ENCODE assay signal across 38 mouse cellular contexts in genomic region chr17:25466257-25466656, GRCm38 (mm10). TPM values are rescaled to one million over a fixed set of nuclear protein-coding genes. Genes with fewer than 3 reads are reported as not detected.
"Had no signal": no experiment of that assay in that cellular context is flagged by ENCODE, and none has a peak within 500 bp of the region (broad histone marks: within the 10 kb centered on the region; RNA-seq: fewer than 3 reads in every experiment).

No protein-coding gene starts in this region.

- H3K9me3 ChIP-seq: heart, embryonic 15.5 days; hindbrain, embryonic 10.5 days; hindbrain, embryonic 12.5 days; hindbrain, embryonic 13.5 days; hindbrain, embryonic 15.5 days; intestine, embryonic 15.5 days; kidney, embryonic 15.5 days had no signal

- H3K9ac ChIP-seq: heart, embryonic 15.5 days; hindbrain, embryonic 12.5 days; hindbrain, embryonic 13.5 days; hindbrain, embryonic 14.5 days; hindbrain, embryonic 15.5 days; intestine, embryonic 15.5 days; kidney, embryonic 15.5 days had no signal

- H3K4me3 ChIP-seq: heart, embryonic 15.5 days; hindbrain, embryonic 10.5 days; hindbrain, embryonic 12.5 days; hindbrain, embryonic 13.5 days; hindbrain, embryonic 15.5 days; intestine, embryonic 15.5 days; kidney, embryonic 15.5 days; layer of hippocampus, adult 2 months; left cerebral cortex, adult 2 months had no signal

- H3K27ac ChIP-seq: heart, embryonic 15.5 days; hindbrain, embryonic 10.5 days; hindbrain, embryonic 12.5 days; hindbrain, embryonic 13.5 days; hindbrain, embryonic 14.5 days; hindbrain, embryonic 15.5 days; hindbrain, postnatal 0 days; intestine, embryonic 15.5 days; kidney, embryonic 15.5 days; kidney, postnatal 0 days; layer of hippocampus, adult 2 months; left cerebral cortex, adult 2 months had no signal

- DNase-seq: heart, postnatal 10 days; heart, postnatal 36 days; heart, postnatal 4 days; kidney, adult 11 months; kidney, adult 18-20 months; kidney, adult 2 months; kidney, adult 8-10 months; kidney, adult 9 months; kidney, postnatal 10 days; kidney, postnatal 14 days; kidney, postnatal 25 days; kidney, postnatal 36 days; kidney, postnatal 4 days; layer of hippocampus, adult 9-11 months; layer of hippocampus, postnatal 36 days had no signal

- H3K36me3 ChIP-seq: heart, embryonic 15.5 days; hindbrain, embryonic 10.5 days; hindbrain, embryonic 12.5 days; hindbrain, embryonic 13.5 days; hindbrain, embryonic 15.5 days; intestine, embryonic 15.5 days; kidney, embryonic 15.5 days had no signal

- H3K27me3 ChIP-seq: heart, embryonic 15.5 days; hindbrain, embryonic 15.5 days; intestine, embryonic 15.5 days; kidney, embryonic 15.5 days had no signal

- H3K4me2 ChIP-seq: heart, embryonic 11.5 days; heart, embryonic 15.5 days; hindbrain, embryonic 12.5 days; hindbrain, embryonic 13.5 days; hindbrain, embryonic 14.5 days; hindbrain, embryonic 15.5 days; intestine, embryonic 15.5 days; kidney, embryonic 15.5 days had no signal

- ATAC-seq: hindbrain, embryonic 16.5 days; hindbrain, postnatal 0 days; inflammation-experienced regulatory T-cells, adult 6 months; intestine, embryonic 15.5 days; intestine, embryonic 16.5 days; intestine, postnatal 0 days had no signal

RNA-seq across cellular contexts. Expression of gene Tekt4, which starts 11.8 kb away (rescaled TPM):
- total RNA-seq: heart, postnatal 10 days; heart, postnatal 25 days; hematopoietic stem cell, adult 5-6 weeks had no signal
- polyA plus RNA-seq: inflammation-experienced regulatory T-cells, adult 6 months; intestine, embryonic 15.5 days; intestine, embryonic 16.5 days; intestine, postnatal 0 days; kidney, embryonic 14.5 days; kidney, embryonic 15.5 days; kidney, embryonic 16.5 days; kidney, postnatal 0 days; large intestine, adult 2 months had no signal

RNA-seq across cellular contexts. Expression of gene Sstr5, which starts 30.8 kb away (rescaled TPM):
- total RNA-seq: heart, postnatal 10 days; heart, postnatal 25 days; heart, postnatal 36 days; heart, postnatal 4 days; hematopoietic stem cell, adult 5-6 weeks had no signal
- polyA plus RNA-seq: heart, postnatal 0 days; hindbrain, embryonic 12.5 days; inflammation-experienced regulatory T-cells, adult 6 months; kidney, adult 2 months; kidney, embryonic 14.5 days; kidney, embryonic 15.5 days; kidney, embryonic 16.5 days; kidney, postnatal 0 days had no signal

RNA-seq across cellular contexts. Expression of gene Cacna1h, which starts 32.7 kb away (rescaled TPM):
- polyA plus RNA-seq: inflammation-experienced regulatory T-cells, adult 6 months had no signal
